ENCODE assay signal across 21 mouse cellular contexts in genomic region chr3:68250589-68250988, GRCm38 (mm10).
DNase-seq lines count a peak whose midpoint lies in the region; ATAC-seq lines count a peak whose summit lies in the region.
"Had no signal": no experiment of that assay in that cellular context is flagged by ENCODE, and none has a peak within 500 bp of the region (broad histone marks: within the 10 kb centered on the region; RNA-seq: fewer than 3 reads in every experiment).

No protein-coding gene starts in this region.

- no peaks in the 10 kb centered on the region for H3K27me3 ChIP-seq in forebrain, embryonic 14.5 days (replicated peaks; ENCODE audit: control insufficient read depth, insufficient read depth, low read length)
- no peaks in the 10 kb centered on the region for H3K27me3 ChIP-seq in forebrain, embryonic 13.5 days
- H3K27me3 ChIP-seq: hindbrain, embryonic 15.5 days; neural tube, embryonic 13.5 days had no signal

- H3K27ac ChIP-seq in forebrain, embryonic 14.5 days (ENCODE audit: low read depth, low read length) = no peak overlapping the region
- H3K27ac ChIP-seq in forebrain, embryonic 13.5 days = no peak overlapping the region
- H3K27ac ChIP-seq: gastrocnemius, adult 2 months; hindbrain, embryonic 15.5 days; kidney, postnatal 0 days; limb, embryonic 10.5 days; midbrain, embryonic 10.5 days; neural tube, embryonic 13.5 days had no signal

- DNase-seq in forebrain, embryonic 14.5 days (ENCODE audit: low spot score) = peak; percentile 45
- peak; percentile 42 for DNase-seq in layer of hippocampus, adult 11-12 months (ENCODE audit: low spot score)
- DNase-seq in layer of hippocampus, adult 9-10 months (ENCODE audit: low spot score) = no peak
- DNase-seq in layer of hippocampus, postnatal 10 days (ENCODE audit: low spot score in 2 of 2) = peak; percentile 26 to 40
- DNase-seq in liver = no peak
- DNase-seq: adrenal gland, postnatal 14 days; cerebellum, adult 11 months; cerebellum, postnatal 25 days; embryo, embryonic 11 days; gastrocnemius, adult 2 months; kidney, adult 2 months had no signal

- H3K4me3 ChIP-seq in forebrain, embryonic 14.5 days (ENCODE audit: low read depth, low read length) = no peak overlapping the region
- no peak overlapping the region for H3K4me3 ChIP-seq in forebrain, embryonic 13.5 days
- H3K4me3 ChIP-seq: gastrocnemius, adult 2 months; hindbrain, embryonic 15.5 days; limb, embryonic 10.5 days; midbrain, embryonic 10.5 days; myocyte; neural tube, embryonic 13.5 days had no signal

- peak; percentile 57; the same call in 1 of the 2 replicates for ATAC-seq in forebrain, embryonic 14.5 days
- ATAC-seq in forebrain, embryonic 13.5 days = no peak; the same call in 1 of the 2 replicates
- no peak for ATAC-seq in erythroblast, adult 5-6 weeks (replicated peaks; ENCODE audit: low FRiP score, poor library complexity, severe bottlenecking)
- ATAC-seq: CD4-positive, CD25-positive, alpha-beta regulatory T cell, adult 4 months; midbrain, embryonic 16.5 days had no signal

- no peaks in the 10 kb centered on the region for H3K9me3 ChIP-seq in forebrain, embryonic 14.5 days (replicated peaks; ENCODE audit: control insufficient read depth, low read length)
- no peaks in the 10 kb centered on the region for H3K9me3 ChIP-seq in forebrain, embryonic 13.5 days (replicated peaks)
- H3K9me3 ChIP-seq: hindbrain, embryonic 15.5 days; limb, embryonic 10.5 days; midbrain, embryonic 10.5 days; neural tube, embryonic 13.5 days had no signal

- no peak overlapping the region for H3K4me2 ChIP-seq in forebrain, embryonic 14.5 days (ENCODE audit: low read length)
- H3K4me2 ChIP-seq in forebrain, embryonic 13.5 days = no peak overlapping the region
- H3K4me2 ChIP-seq: hindbrain, embryonic 15.5 days; neural tube, embryonic 13.5 days had no signal

- H3K36me3 ChIP-seq in forebrain, embryonic 14.5 days (ENCODE audit: control insufficient read depth, insufficient read depth, low read length) = no peaks in the 10 kb centered on the region
- no peaks in the 10 kb centered on the region for H3K36me3 ChIP-seq in forebrain, embryonic 13.5 days (ENCODE audit: poor library complexity, severe bottlenecking)
- H3K36me3 ChIP-seq: hindbrain, embryonic 15.5 days; limb, embryonic 10.5 days; midbrain, embryonic 10.5 days; neural tube, embryonic 13.5 days had no signal

- 60% methylated on average over 2 of the region's 2 CpGs for WGBS in forebrain, embryonic 14.5 days
- WGBS in forebrain, embryonic 13.5 days = 73% methylated on average over 2 of the region's 2 CpGs

- H3K4me1 ChIP-seq in forebrain, embryonic 14.5 days (ENCODE audit: control insufficient read depth, insufficient read depth, low read length) = peaks cover 3% of the 10 kb centered on the region; the same call in 1 of the 2 replicates
- peaks cover 11% of the 10 kb centered on the region; the same call in 1 of the 2 replicates for H3K4me1 ChIP-seq in forebrain, embryonic 13.5 days
- H3K4me1 ChIP-seq: hindbrain, embryonic 15.5 days; limb, embryonic 10.5 days had no signal

- H3K9ac ChIP-seq in forebrain, embryonic 14.5 days (ENCODE audit: low read length) = no peak overlapping the region
- H3K9ac ChIP-seq in forebrain, embryonic 13.5 days = no peak overlapping the region
- H3K9ac ChIP-seq: hindbrain, embryonic 15.5 days; neural tube, embryonic 13.5 days had no signal

Comparison
In these comparisons a context has a peak if more than half of its experiments do, and no peak if none do; other contexts are left out.
1. DNase-seq: peak in forebrain, embryonic 14.5 days (single experiment), layer of hippocampus, adult 11-12 months (single experiment) and layer of hippocampus, postnatal 10 days (2 of 2); none in layer of hippocampus, adult 9-10 months (single experiment) and liver (single experiment).